Mouse (Mus musculus): Measurements from ENCODE around the gene Fli1.

- TF ChIP-seq CTCF (IDR thresholded peaks at IDR 0.05; ENCODE audit: low read depth, low read length) = no peak
- TF ChIP-seq POLR2A (IDR thresholded peaks at IDR 0.05; ENCODE audit: borderline replicate concordance, low read depth, low read length) = no peak
Measured at GRCm38 (mm10) chr9:32571676-32572075, 29.0 kb upstream of the Fli1 start.
